Mouse (Mus musculus): ENCODE measurements around the gene Mief2. TPM values are rescaled to one million over a fixed set of nuclear protein-coding genes. Genes with fewer than 3 reads are reported as not detected.
A peak's percentile ranks its signal among the peaks of the same experiment; 100 is the strongest.

Gene Mief2
- polyA plus RNA-seq, 1 experiment from 2014 or later: 4.4 TPM

DNA sequence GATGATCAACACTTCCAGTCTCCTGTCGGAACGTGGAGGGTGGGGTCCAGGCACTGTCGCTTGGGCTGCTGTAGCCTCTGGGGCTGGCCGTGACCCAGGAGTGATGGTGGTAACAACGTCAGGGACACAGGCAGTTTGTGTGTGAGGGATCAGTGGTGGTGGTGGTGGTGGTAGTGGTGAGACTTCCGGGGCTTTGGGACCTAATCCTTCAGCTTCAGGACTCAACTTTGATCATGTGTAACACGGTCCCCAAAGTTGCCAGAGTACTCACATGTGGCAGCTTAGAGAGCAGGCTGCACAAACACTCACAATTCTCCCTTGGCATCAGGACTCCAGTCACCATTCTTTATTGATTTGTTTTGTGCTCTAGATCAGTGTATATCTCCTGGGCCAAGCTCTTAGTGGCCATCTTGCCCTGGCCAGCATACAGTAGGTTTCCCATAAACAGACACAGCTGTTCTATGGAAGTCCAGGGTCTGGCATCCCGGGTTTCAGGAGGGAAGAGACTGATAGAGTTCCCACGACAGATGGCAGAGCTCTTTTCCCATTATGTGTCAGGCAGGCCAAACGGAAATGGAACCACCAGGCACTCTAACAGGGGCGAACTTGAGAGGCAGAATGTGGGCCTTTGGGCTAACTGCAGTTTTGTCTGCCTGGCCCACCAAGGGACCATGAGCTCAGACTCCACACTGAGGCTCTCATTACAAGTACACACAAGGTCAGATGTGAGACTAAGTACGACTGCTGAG is 632 bp upstream of the Mief2 start:
- Histone ChIP-seq H3K4me2 (peak overlapping the region; percentile 83), H3K27ac (peak overlapping the region; percentile 89), H3K9me3 (replicated peaks) (no peaks in the 10 kb centered on the region), H3K4me1 (peaks cover 37% of the 10 kb centered on the region), H3K36me3 (peaks cover 40% of the 10 kb centered on the region), H3K4me3 (peak overlapping the region; percentile 88), H3K9ac (peak overlapping the region; percentile 87), H3K27me3 (replicated peaks) (no peaks in the 10 kb centered on the region)
- peak; percentile 1; the same call in 1 of the 2 replicates for ATAC-seq
- 4% methylated on average over 12 of the region's 12 CpGs for WGBS (ENCODE audit: insufficient replicate concordance)

GRCm38 (mm10) chr11:60729217-60729641 is 1.0 kb downstream of the Mief2 start:
- H3K27me3 ChIP-seq (replicated peaks): no peaks in the 10 kb centered on the region
- peak overlapping the region; percentile 89; the same call in 1 of the 2 replicates for H3K27ac ChIP-seq
- ATAC-seq: no peak
- H3K36me3 ChIP-seq: peaks cover 24% of the 10 kb centered on the region
- peak overlapping the region; percentile 88 for H3K4me3 ChIP-seq
- 72% methylated on average over 6 of the region's 6 CpGs for WGBS (ENCODE audit: insufficient replicate concordance)
- peaks cover 37% of the 10 kb centered on the region for H3K4me1 ChIP-seq
- peak overlapping the region; percentile 83 for H3K4me2 ChIP-seq
- H3K9me3 ChIP-seq (replicated peaks): no peaks in the 10 kb centered on the region
- peak overlapping the region; percentile 65 for H3K9ac ChIP-seq

DNA sequence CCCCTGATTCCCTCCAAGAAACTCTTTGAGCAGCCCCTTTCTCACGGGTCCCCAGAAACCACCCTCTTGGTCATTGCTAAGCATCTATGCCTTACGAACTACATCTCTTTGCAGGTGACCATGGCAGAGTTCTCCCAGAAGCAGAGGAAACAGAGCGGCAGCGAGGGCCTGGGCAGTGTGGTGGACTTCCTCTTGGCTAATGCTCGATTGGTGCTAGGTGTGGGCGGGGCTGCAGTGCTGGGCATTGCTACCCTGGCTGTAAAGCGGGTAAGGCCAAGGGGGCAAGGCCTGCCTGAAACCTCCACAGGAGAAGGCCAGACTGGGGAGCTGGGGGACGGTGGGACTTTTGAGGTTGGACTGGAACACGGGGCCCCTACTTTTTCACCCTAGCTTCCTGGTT is 2.0 kb downstream of the Mief2 start:
- no peaks in the 10 kb centered on the region for H3K27me3 ChIP-seq (replicated peaks)
- no peak overlapping the region for H3K4me2 ChIP-seq
- no peak overlapping the region for H3K4me3 ChIP-seq
- no peak overlapping the region for H3K27ac ChIP-seq
- H3K36me3 ChIP-seq: peaks cover 16% of the 10 kb centered on the region
- H3K9me3 ChIP-seq (replicated peaks): no peaks in the 10 kb centered on the region
- 76% methylated on average over 9 of the region's 9 CpGs for WGBS (ENCODE audit: insufficient replicate concordance)
- peaks cover 37% of the 10 kb centered on the region for H3K4me1 ChIP-seq
- no peak for ATAC-seq
- no peak overlapping the region for H3K9ac ChIP-seq

- Histone ChIP-seq H3K4me2 (no peak overlapping the region), H3K9me3 (replicated peaks) (no peaks in the 10 kb centered on the region), H3K36me3 (peaks cover 16% of the 10 kb centered on the region), H3K4me1 (peaks cover 33% of the 10 kb centered on the region), H3K27me3 (replicated peaks) (no peaks in the 10 kb centered on the region), H3K9ac (no peak overlapping the region), H3K4me3 (no peak overlapping the region), H3K27ac (no peak overlapping the region)
- WGBS (ENCODE audit: insufficient replicate concordance): 86% methylated on average over 14 of the region's 14 CpGs
- ATAC-seq: no peak
Observed at GRCm38 (mm10) chr11:60731251-60731650, 3.1 kb downstream of the Mief2 start.

GRCm38 (mm10) chr11:60734206-60734605 is 6.0 kb downstream of the Mief2 start:
- 67% methylated on average over 2 of the region's 2 CpGs for WGBS (ENCODE audit: insufficient replicate concordance)
- Histone ChIP-seq H3K27ac (no peak overlapping the region), H3K4me3 (no peak overlapping the region), H3K4me2 (no peak overlapping the region), H3K4me1 (peaks cover 22% of the 10 kb centered on the region), H3K36me3 (peaks cover 28% of the 10 kb centered on the region), H3K27me3 (replicated peaks) (no peaks in the 10 kb centered on the region), H3K9me3 (replicated peaks) (no peaks in the 10 kb centered on the region), H3K9ac (no peak overlapping the region)
- no peak for ATAC-seq

GRCm38 (mm10) chr11:60735191-60735590 is 7.0 kb downstream of the Mief2 start:
- Histone ChIP-seq H3K9me3 (replicated peaks) (no peaks in the 10 kb centered on the region), H3K4me2 (no peak overlapping the region), H3K4me1 (peaks cover 15% of the 10 kb centered on the region), H3K4me3 (no peak overlapping the region), H3K9ac (no peak overlapping the region), H3K27me3 (replicated peaks) (no peaks in the 10 kb centered on the region), H3K27ac (no peak overlapping the region), H3K36me3 (peaks cover 38% of the 10 kb centered on the region)
- ATAC-seq: no peak
- WGBS (ENCODE audit: insufficient replicate concordance): 73% methylated on average over 5 of the region's 5 CpGs

GRCm38 (mm10) chr11:60736491-60736890 is 8.3 kb downstream of the Mief2 start:
- ATAC-seq: no peak
- no peak overlapping the region for H3K27ac ChIP-seq
- peaks cover 15% of the 10 kb centered on the region for H3K4me1 ChIP-seq
- no peaks in the 10 kb centered on the region for H3K27me3 ChIP-seq (replicated peaks)
- no peak overlapping the region for H3K4me2 ChIP-seq
- H3K9me3 ChIP-seq (replicated peaks): no peaks in the 10 kb centered on the region
- no peak overlapping the region for H3K9ac ChIP-seq
- no peak overlapping the region for H3K4me3 ChIP-seq
- 61% methylated on average over 3 of the region's 3 CpGs for WGBS (ENCODE audit: insufficient replicate concordance)
- H3K36me3 ChIP-seq: peaks cover 40% of the 10 kb centered on the region

DNA sequence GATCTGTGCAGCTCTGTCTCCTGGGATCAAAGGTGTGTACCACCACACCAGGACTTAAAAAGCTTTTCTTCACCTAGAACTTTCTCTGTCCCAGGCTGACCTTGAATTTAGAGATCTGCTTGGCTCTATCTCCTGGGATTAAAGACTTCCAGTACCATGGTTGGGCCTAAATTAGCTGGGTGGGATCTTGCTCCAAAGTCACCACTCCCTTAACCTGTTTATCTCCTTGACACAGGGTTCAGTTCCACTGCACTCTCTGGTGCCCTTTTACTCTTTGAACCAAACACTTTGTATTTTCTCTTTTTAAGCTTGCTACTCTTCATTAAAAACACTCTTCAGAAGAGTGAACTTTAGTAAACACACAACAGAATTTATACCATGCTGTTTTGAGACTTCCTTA is 9.3 kb downstream of the Mief2 start:
- H3K27ac ChIP-seq: peak overlapping the region; percentile 13; the same call in 1 of the 2 replicates
- H3K4me2 ChIP-seq: peak overlapping the region; percentile 14; the same call in 1 of the 2 replicates
- peak; percentile 58; the same call in 1 of the 2 replicates for ATAC-seq
- no peak overlapping the region for H3K4me3 ChIP-seq
- H3K4me1 ChIP-seq: peaks cover 15% of the 10 kb centered on the region
- peaks cover 44% of the 10 kb centered on the region for H3K36me3 ChIP-seq
- no peaks in the 10 kb centered on the region for H3K9me3 ChIP-seq (replicated peaks)
- no peak overlapping the region for H3K9ac ChIP-seq
- no peaks in the 10 kb centered on the region for H3K27me3 ChIP-seq (replicated peaks)

- Histone ChIP-seq H3K36me3 (peaks cover 73% of the 10 kb centered on the region), H3K9ac (no peak overlapping the region), H3K27me3 (replicated peaks) (no peaks in the 10 kb centered on the region), H3K9me3 (replicated peaks) (no peaks in the 10 kb centered on the region), H3K27ac (no peak overlapping the region), H3K4me2 (no peak overlapping the region), H3K4me1 (peaks cover 15% of the 10 kb centered on the region), H3K4me3 (no peak overlapping the region)
- no peak for ATAC-seq
- WGBS (ENCODE audit: insufficient replicate concordance): 58% methylated on average over 3 of the region's 3 CpGs
Observed at GRCm38 (mm10) chr11:60740321-60740720, 12.1 kb downstream of the Mief2 start.

DNA sequence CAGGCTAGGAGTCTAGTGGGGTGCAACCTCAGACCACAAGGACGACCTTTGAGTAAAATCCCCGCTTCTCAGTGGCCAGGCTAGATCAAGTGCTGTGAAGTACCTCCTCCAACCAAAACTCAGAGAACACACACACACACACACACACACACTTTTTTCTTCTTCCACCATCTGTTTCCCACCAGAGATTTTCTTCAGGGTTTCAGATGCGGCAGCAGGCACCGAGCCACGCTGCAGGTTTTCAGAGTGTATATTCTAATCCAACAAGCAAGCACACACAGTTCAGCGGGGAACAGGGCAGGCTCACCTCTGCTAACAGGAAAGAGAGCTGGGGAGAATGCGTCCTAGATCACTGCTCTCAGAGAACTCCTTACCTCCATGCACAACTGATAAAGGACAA is 27.4 kb downstream of the Mief2 start:
- Histone ChIP-seq H3K4me2 (no peak overlapping the region), H3K36me3 (peaks cover 92% of the 10 kb centered on the region), H3K4me1 (no peaks in the 10 kb centered on the region), H3K9ac (no peak overlapping the region), H3K27me3 (replicated peaks) (no peaks in the 10 kb centered on the region), H3K4me3 (no peak overlapping the region), H3K27ac (no peak overlapping the region), H3K9me3 (replicated peaks) (no peaks in the 10 kb centered on the region)
- no peak for ATAC-seq
- WGBS (ENCODE audit: insufficient replicate concordance): 78% methylated on average over 7 of the region's 7 CpGs

GRCm38 (mm10) chr11:60761681-60762080 is 33.5 kb downstream of the Mief2 start:
- H3K9me3 ChIP-seq (replicated peaks): no peaks in the 10 kb centered on the region
- WGBS (ENCODE audit: insufficient replicate concordance): 65% methylated on average over 3 of the region's 3 CpGs
- H3K4me2 ChIP-seq: no peak overlapping the region
- no peak overlapping the region for H3K4me3 ChIP-seq
- H3K27me3 ChIP-seq (replicated peaks): no peaks in the 10 kb centered on the region
- no peak for ATAC-seq
- H3K9ac ChIP-seq: no peak overlapping the region
- no peaks in the 10 kb centered on the region for H3K4me1 ChIP-seq
- peaks cover 66% of the 10 kb centered on the region for H3K36me3 ChIP-seq
- no peak overlapping the region for H3K27ac ChIP-seq

DNA sequence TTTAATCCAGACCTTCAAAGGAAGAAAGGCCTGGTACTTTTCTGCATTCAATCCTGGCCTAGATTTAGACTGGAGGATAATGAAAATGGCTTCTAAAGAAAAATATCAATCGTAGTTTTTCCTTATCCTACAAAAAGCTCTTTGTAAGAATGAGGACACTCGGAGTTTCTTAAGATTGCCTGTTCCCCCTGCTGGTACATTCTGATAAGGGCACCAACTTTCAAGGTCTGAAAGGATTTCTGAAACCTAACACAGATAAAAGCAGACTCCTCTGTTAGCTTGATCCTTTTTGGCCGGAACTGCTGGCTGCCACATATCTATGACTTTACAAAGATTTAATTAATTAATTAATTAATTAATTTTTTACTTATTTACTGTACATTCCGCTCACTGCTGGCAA is 38.8 kb downstream of the Mief2 start:
- Histone ChIP-seq H3K4me2 (no peak overlapping the region), H3K4me1 (peaks cover 8% of the 10 kb centered on the region; the same call in 1 of the 2 replicates), H3K36me3 (peaks cover 21% of the 10 kb centered on the region), H3K9ac (no peak overlapping the region), H3K27ac (no peak overlapping the region), H3K27me3 (replicated peaks) (no peaks in the 10 kb centered on the region), H3K9me3 (replicated peaks) (no peaks in the 10 kb centered on the region), H3K4me3 (no peak overlapping the region)
- ATAC-seq: no peak
- 36% methylated on average over 4 of the region's 4 CpGs for WGBS (ENCODE audit: insufficient replicate concordance)
